Mouse (Mus musculus) liver, postnatal 0 days (tissue): ENCODE results near the gene Dll3.

Experiments
- CTCF ChIP-seq: sonication (generic); IDR thresholded peaks from 2 replicates; pipeline ENCODE4 v1.5.1; 2016; ENCODE audit warnings: antibody characterized with exemption, low read depth
- EP300 ChIP-seq: IDR thresholded peaks from 2 replicates; pipeline ENCODE4 v1.6.1; 2016; ENCODE audit warnings: antibody characterized with exemption, low read depth, mild to moderate bottlenecking

DNA sequence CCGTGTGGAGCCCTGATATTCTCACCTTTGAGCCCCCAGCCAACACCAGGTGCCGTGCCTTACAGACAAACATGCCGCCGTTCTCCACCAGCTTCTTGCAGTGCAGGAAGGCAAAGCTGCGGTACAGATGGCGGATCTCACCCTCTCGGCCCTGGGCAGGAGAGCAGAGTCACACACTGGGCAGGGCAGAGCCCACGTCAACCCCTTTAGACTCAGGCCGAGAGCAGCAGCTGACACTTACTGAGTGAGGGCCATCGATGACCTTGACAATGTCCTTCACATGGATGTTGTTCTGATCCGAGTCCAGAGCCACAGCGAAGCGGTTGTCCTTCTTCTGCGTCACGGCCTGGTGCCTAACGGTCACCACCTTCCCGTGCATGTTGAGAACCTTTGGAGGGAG is 16.7 kb upstream of the Dll3 start:
- no peak for TF ChIP-seq CTCF
- no peak for TF ChIP-seq EP300
